29 mouse cellular contexts compared by ENCODE assay signal in genomic region chr19:19199534-19199933, GRCm38 (mm10).
DNase-seq lines count a peak whose midpoint lies in the region; ATAC-seq lines count a peak whose summit lies in the region.
"Had no signal": no experiment of that assay in that cellular context is flagged by ENCODE, and none has a peak within 500 bp of the region (broad histone marks: within the 10 kb centered on the region; RNA-seq: fewer than 3 reads in every experiment).

No protein-coding gene starts in this region.

- no peaks in the 10 kb centered on the region for H3K27me3 ChIP-seq in heart, embryonic 13.5 days (replicated peaks)
- H3K27me3 ChIP-seq: limb, embryonic 12.5 days; liver, embryonic 15.5 days; neural tube, embryonic 12.5 days had no signal

- H3K4me3 ChIP-seq in heart, embryonic 13.5 days: no peak overlapping the region
- H3K4me3 ChIP-seq: gastrocnemius, adult 2 months; left cerebral cortex, adult 2 months; limb, embryonic 12.5 days; liver, embryonic 15.5 days; midbrain, embryonic 10.5 days; myocyte; neural tube, embryonic 12.5 days had no signal

- intact Hi-C loops in heart, postnatal 36 days (cut with DNase I): no loop called here
- intact Hi-C loops in heart, postnatal 10 days (cut with DNase I): no loop called here

- no peaks in the 10 kb centered on the region for H3K36me3 ChIP-seq in heart, embryonic 13.5 days
- H3K36me3 ChIP-seq: limb, embryonic 12.5 days; liver, embryonic 15.5 days; midbrain, embryonic 10.5 days; neural tube, embryonic 12.5 days had no signal

- H3K9ac ChIP-seq in heart, embryonic 13.5 days: no peak overlapping the region
- H3K9ac ChIP-seq: hindbrain, embryonic 14.5 days; limb, embryonic 12.5 days; liver, embryonic 15.5 days; neural tube, embryonic 12.5 days had no signal

- ATAC-seq in heart, embryonic 13.5 days (ENCODE audit: extremely low read depth, insufficient number of reproducible peaks, low FRiP score, low TSS enrichment): no peak
- ATAC-seq: forebrain, embryonic 14.5 days; intestine, postnatal 0 days; lung, postnatal 0 days; midbrain, embryonic 16.5 days had no signal

- no peaks in the 10 kb centered on the region for H3K9me3 ChIP-seq in heart, embryonic 13.5 days
- H3K9me3 ChIP-seq: limb, embryonic 12.5 days; liver, embryonic 15.5 days; midbrain, embryonic 10.5 days; neural tube, embryonic 12.5 days had no signal

- 56% methylated on average over 8 of the region's 8 CpGs for WGBS in heart, embryonic 13.5 days

- DNase-seq in heart, postnatal 36 days: no peak
- peak; percentile 2 to 6 for DNase-seq in left cerebral cortex, adult 18-20 months (ENCODE audit: low spot score in 2 of 2)
- no peak for DNase-seq in left cerebral cortex, adult 11 months (ENCODE audit: low spot score)
- peak; percentile 25 for DNase-seq in brain, adult 2 months (ENCODE audit: low read depth, low spot score)
- peak; percentile 33 to 34 for DNase-seq in heart, postnatal 10 days
- no peak for DNase-seq in adrenal gland, postnatal 14 days
- no peak for DNase-seq in kidney, postnatal 36 days
- DNase-seq: adrenal gland, postnatal 36 days; B cell, adult 2 months; cerebellum, adult 2 months; cerebellum, postnatal 25 days; gastrocnemius, adult 2 months; kidney, adult 9 months; kidney, postnatal 10 days; layer of hippocampus, adult 9-11 months; spleen, adult 18-20 months; thymus, postnatal 14 days had no signal

- H3K4me1 ChIP-seq in heart, embryonic 13.5 days: peaks cover 2% of the 10 kb centered on the region; the same call in 1 of the 2 replicates
- H3K4me1 ChIP-seq: limb, embryonic 12.5 days; liver, embryonic 15.5 days; midbrain, embryonic 10.5 days; neural tube, embryonic 12.5 days had no signal

- peak overlapping the region; percentile 54; the same call in 1 of the 2 replicates for H3K27ac ChIP-seq in heart, embryonic 13.5 days (replicated peaks)
- H3K27ac ChIP-seq: gastrocnemius, adult 2 months; hindbrain, embryonic 14.5 days; left cerebral cortex, adult 2 months; limb, embryonic 12.5 days; liver, embryonic 15.5 days; midbrain, embryonic 10.5 days; neural tube, embryonic 12.5 days had no signal

- H3K4me2 ChIP-seq in heart, embryonic 13.5 days: no peak overlapping the region
- H3K4me2 ChIP-seq: hindbrain, embryonic 14.5 days; limb, embryonic 12.5 days; liver, embryonic 15.5 days; neural tube, embryonic 12.5 days had no signal

Comparison
In these comparisons a context has a peak if more than half of its experiments do, and no peak if none do; other contexts are left out.
1. DNase-seq: peak in left cerebral cortex, adult 18-20 months (2 of 2), brain, adult 2 months (single experiment) and heart, postnatal 10 days (2 of 2); none in heart, postnatal 36 days (0 of 2), left cerebral cortex, adult 11 months (single experiment), adrenal gland, postnatal 14 days (single experiment) and kidney, postnatal 36 days (0 of 2).